Mouse (Mus musculus) adipocyte (in vitro differentiated cells): ENCODE measurements around the gene Tfam.

ENCODE experiments used
- DNase-seq: peaks from one replicate; pipeline ENCODE4 v3.0.0-alpha.2; 2016; ENCODE audit warnings: low spot score

Gene Tfam

DNA sequence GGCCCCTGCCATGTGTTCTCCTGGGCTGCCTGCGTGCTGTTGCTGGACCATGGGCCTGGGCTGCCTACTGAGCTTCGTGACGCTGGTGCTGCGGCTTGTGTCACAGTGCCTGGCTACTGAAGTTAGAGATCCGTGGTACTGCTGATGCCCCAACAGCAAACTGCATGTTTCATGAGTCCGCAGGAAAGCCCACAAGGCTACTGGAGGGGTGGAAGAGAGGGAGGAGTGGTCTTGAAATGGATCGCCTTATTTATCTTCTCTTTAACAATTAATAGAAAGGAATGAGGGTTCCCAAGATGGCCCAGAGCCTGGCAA lies at the start of gene Tfam:
Gene Tfam, minus strand, starts transcription at position 41 of the 315 bp plus-strand sequence.
- DNase-seq: no peak

DNA sequence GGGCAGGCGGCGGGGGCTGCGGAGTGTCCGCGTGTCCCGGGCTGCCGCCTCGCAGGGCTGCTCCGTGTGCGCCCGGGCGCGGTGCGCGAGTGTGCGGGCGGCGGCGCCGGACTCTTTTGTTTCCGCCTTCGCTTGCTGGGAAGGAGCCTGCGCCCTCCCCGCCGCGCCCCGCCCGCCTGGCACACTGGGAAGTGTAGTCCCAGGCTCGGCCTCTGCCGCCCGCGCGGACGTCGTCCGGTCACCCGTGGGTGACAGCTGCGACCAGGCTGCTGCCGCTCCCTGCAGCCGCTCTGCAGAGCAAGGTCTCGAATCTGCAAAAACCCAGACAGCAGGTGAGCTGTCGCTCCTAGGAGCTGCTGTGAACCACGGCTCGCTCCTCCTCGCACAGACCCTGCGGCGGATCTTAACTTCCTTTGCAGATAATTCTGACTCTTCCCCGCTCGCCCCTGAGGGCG lies 47.1 kb upstream of the Tfam start, which contains the start of gene Ube2d1:
Gene Ube2d1, minus strand, starts transcription at position 137 of the 455 bp plus-strand sequence.
- DNase-seq: peak; percentile 66

DNA sequence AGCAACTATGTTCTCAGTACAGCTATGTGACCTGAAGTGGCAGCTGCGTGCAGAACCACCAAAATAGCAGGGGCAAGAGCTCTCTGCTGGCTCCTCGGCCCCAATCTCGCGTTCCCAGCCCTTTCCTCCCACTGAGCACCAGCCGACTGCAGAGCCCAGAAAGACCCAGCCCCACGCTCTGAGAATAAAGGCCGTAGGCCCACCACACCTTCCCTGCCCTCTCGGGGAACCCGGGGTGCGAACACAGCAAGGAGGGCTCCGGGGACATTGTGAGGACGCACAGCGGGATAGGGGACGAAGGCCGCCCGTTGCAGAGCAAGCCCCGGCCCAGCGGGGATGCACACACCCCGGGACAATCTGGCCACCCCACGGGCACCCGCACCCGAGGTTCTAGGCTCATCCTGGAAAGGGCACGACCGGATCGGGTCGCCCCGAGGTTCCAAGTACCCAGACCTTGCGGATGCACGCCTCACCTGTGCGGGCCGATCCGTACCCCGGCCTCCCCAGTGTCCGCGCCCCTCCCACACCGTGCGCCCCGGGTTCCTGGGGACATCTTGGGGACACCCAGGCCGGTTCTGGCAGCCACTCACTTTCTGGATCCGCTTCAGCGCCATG lies 46.5 kb upstream of the Tfam start:
- no peak for DNase-seq

DNA sequence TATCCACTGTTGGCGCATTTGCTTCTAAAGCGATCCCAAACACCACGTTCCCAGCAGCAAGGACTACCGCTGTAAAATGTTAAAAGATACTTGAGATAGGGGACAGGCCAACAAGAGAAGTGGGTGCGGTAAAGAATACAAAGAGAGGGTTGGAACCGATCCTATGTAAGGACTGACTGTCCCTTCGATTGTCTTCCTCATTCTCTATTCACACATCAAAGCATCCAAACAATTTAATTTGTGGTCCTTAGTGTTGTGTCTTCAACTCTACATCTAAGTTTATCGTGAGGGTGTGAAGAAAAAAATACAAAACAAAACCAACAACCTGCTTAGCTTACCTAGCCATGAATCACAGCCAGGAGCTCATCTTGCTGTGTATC lies 46.0 kb upstream of the Tfam start:
- DNase-seq: no peak

DNA sequence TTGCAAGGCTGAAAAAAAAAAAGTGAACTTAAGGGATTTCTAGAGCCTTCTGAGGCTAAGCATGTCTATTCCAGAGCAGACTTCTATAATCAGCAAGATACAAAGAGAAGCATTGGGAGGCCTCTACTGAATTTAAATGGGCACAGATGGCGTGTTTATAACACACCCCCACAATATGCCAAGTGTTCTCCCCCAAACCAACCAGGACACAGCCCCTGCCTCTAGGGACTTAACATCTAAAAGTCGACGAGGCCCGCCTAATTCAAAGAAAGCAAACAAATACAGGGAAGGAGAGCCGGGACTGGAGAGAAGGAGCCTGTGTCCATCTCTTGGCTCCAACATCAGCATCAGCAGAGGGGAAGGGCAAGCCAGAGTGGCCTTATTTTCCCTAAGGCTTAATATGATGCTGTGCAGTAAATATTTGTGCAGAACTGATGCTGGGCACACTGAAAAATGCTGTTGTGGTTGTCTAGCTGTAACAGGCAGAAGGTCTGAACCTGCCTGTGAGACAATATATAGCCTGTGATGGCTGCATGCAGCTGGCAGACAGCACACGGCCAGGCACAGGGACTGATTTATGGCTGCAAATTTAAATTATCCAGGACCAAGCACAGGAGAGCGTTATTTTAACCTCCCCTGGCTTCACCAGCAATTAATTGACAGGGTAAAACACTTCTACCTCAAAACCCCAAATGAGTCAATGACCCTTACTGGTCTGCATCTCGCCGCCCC lies 35.1 kb upstream of the Tfam start:
- no peak for DNase-seq

DNA sequence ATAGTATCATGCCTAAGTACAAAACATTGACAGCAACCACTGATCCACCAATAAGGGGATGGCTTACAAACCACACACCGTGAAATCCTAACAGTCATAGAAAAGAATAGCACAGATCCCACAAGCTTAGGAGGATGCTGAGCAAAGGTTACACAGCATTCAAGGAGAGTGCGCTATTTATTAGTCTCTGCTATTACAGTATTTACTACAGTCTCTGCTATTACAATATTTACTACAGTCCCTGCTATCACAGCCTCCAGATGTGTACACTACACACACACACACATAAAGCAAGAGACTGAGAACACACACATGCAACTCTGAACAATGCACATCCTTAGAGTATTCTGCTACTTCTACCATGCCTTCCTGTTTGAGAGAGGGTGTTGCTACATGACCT lies 29.9 kb upstream of the Tfam start:
- no peak for DNase-seq

DNA sequence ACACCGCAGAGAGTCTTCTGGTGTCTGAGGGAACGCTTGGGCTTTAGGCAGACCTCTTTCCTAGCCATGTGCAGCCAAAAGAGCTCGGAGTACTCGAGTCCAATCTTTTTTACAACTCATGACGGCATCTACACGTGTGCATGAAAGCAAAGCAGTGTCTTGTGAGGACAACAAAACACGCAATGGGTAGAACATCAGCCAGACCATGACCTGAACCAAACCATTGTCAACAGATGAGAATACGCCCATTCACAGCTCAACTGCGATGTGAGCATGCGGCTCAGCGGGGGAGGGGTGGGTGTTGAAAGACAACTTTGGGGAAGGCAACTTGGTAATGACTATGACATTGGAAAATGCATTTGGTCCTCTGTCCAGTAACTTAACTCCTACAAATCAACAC lies 29.4 kb upstream of the Tfam start:
- DNase-seq: no peak

DNA sequence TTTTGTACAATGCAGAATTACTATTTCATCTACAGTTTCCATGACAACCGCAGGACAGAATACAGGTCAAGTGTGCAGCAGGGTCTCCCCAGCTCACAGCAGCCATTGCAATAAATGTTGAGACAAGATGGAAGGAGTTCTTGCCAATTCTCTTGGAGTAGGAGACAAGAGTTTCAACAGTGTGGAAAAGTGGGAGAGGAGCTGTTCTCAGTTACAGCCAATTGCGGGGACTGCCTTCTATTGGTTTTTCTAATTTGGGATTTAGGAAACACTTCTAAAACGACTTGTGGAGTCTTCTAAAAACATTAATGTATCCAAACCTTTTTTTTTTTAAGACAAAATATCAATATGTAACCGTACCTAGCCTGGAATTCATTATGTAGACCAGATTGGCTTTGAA lies 27.0 kb upstream of the Tfam start:
- no peak for DNase-seq

DNA sequence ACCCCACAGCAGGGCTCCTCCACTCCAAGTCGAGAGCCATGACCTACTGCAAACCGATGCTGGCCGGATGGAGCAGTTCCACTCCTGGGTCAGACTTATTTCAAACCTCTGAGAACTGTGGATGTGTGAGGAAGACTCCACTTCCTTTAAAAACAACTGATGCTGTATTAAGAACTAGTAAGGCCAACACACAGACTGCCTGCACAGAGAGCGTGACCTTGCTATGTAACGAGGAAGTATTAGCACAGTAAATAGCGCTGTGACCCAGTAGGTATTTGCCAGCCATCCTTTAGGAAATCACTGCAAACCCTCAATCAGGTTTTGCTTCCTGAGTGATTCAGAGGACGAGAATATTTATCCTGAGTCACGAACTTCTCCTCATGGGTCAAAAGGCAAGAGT lies 23.6 kb upstream of the Tfam start:
- DNase-seq: no peak

DNA sequence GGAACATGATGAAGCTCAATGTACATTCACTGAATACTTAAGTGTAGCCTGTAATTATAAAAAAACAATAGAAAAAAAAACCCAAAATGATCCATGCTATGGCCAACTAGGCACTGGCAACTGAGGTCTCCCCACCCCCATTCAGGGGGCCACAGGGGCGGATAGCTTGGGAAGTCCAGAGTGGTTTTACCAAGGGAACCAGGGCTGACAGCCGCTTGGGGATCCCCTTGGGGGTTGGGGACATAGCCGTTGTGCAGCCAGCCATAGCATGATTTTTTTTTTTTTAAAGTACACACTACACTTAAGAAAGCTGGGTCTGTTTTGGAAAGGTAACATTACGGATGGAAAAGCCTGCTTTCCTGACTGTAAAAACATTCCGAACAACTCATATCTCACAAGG lies 20.9 kb upstream of the Tfam start:
- DNase-seq: no peak

DNA sequence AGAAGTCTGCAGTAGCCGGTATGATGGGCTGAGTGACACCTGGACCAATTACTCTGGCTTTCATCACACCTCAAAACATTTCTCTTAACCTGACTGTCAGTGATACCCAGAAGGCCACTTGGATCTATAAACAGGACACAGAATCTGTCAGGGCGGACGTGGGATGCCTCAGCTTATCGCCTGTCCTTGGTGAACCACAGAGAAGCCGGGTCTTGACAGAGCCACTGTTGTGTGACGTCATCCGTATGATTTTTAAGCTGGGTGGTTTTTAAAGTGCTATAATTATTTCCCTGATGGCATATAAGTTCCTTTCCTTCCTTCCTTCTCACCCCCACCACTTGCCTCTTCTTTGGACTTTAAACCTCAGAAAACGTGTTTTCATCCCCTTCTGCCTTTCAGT lies 20.4 kb upstream of the Tfam start:
- DNase-seq: no peak

DNA sequence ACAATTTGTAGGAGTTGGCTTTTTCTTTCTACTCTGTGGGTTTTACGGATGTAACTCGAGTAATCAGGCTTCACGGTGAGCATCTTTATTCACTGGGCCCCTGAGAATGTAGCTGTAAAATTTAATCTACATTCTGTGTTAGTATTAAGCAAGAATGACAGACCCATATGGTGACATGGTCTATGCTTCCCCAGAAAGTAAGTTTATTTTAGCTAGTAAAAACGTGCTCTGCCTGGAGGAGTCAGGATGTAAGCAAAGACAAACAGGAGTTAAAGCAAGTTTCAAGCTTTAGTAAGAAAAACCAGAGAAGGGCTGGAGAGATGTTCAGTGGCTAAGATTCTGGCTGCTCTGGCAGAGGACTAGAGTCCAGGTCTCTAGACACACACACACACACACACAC lies 15.1 kb upstream of the Tfam start:
- no peak for DNase-seq

DNA sequence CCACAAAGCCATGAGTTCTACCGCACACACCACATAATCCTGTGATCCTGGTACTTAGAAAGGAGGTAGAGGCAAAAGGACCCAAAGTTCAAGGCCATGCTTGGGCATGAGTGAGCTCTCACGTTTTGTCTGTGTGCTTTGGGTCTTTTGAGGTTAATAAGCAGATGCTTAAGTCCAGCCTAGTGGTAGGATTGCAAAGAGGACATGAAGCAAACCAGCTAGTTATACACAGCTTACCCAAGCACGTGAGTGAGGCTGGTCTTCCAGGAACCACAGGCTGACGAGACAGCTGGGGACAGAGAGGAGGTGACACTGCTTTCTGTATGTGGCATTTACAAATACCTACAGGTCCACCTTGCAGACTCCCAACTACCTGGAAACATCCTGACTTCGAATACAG lies 14.3 kb upstream of the Tfam start:
- DNase-seq: no peak

DNA sequence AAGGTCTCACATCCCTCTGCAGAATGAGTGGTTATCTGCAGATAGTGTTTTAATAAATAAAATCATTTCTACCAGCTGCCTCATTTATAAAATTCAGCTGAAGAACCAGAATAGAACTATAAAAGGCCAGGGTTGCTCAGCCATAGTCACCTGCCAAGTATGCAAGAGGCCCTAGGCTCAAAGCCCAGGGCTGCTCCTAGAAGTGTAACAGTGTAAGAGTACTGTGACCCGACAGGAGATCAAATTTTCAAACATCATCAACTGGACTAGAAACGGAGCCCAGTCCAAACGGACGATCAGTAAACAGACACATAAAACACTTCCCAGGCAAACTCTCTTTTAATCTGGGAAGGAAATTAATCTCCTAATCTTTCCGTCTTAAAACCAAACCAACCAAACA lies 13.8 kb upstream of the Tfam start:
- peak; percentile 64 for DNase-seq

DNA sequence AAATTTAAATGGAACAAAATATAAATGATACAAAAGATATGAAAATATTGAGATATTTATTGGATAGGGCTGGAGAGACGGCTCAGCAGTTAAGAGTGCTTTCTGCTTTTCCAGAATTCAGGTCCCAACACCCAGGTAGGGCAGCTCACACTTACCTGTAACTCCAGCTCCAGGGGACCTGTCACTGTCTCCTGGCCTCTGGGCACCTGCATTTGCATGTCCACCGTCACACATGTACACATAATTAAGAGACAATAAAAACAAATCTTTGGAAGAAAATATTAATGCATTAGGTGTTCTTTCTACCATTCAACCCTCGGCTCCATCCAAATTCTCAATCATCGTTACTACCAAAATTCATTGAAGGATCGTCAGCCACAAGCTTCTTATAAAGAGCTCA lies 13.2 kb upstream of the Tfam start:
- DNase-seq: no peak

DNA sequence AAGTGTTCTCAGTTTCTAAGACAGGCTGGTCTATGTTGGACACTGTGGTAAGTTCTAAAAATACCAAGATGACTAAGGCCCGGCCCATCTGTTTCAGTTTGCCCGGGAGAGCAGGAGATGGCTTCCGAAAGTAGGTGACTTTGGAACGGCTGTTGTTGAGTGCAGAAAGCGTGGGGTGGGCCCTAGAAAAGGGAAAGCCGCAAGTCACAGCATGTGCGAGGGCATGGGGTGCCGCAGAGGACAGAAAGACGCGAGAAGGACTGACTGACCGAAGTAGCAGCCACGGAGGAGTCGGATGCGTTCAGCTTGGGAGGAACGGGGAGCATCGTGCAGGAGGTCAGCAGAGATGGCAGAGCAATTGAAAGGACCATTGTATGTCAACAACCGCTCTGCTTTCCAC lies 12.4 kb upstream of the Tfam start:
- no peak for DNase-seq

DNA sequence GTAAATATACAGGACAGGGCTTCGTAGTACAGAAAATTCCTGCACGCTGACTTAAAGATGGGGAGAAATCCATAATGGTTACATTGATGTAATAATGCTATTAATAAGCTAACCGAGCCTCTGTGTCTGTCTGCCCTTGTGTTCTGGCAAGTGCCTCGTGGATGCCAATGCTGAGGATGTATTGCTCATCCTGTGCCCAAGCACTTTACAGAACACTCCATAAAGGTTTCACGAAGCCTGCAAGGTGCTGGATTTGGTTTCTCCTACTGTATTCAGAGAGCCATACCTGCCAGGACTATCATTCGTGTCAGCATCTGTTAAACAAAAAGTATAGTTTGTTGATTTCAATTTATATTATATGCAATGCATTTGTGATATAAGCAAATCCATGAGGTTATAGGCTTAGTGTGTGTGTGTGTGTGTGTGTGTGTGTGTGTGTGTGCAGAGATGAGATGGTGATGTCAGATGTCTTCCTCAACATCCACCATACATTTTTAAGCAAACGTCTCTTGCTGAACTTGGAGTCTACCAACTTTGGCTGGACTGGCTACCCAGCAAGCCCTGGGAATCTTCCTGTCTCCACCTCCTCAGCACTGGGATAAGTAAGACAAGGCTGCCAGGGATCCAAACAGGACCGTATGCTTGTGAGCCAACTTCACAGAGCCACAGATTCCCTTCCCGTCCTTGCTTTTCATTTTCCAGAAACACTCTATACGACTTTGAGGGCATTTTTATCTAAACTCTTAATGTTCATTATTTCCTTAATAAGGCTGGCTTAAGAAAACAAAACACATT lies 11.2 kb upstream of the Tfam start:
- no peak for DNase-seq

DNA sequence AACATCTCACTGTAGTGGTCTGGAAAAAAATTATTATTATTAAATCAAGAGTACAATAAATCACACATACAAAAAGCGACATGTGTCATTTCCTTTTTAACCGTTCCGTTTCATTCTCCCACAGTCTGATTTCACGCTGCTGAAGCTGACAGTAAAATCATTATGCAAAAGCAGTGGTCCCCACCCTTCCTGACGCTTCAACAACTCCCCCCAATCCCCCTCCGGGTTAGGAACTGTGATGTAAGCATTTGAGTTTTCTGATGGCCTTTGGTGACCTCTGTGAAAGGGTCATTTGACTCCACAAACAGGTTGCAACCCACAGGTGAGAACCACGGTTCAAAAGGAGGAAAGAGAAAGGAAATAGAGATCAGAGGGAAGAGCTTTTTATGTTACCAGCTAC lies 8.9 kb upstream of the Tfam start:
- no peak for DNase-seq

DNA sequence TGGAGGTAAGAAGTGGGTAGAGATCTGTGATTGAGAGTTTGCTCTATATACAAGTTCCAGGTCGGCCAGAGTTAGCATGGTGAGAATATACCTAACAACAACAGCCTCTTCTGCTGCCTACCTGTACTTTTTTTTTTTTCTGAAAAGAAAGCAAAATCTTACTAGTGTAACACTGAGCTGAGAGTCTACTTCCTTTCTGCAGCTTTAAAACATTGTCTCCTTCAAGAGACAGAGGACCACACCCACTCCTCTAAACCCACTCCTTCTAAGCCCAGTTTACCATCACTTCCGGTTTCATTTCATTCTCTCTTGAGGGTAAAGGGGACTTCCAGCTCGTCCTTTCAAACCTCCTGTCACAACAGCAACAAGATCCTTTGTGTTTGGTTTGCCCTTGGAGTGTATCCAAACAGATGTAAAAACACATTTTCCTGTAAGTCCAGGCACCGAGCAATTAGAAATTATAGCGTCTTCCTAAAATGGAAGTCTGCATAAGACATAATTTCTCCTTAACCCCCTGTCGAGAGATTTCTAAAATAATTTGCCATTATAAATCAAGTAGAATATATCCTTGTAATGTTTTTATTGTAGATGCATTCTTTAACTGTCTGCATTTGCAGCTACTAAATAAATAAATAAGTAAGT lies 1.5 kb upstream of the Tfam start:
- peak; percentile 34 for DNase-seq

DNA sequence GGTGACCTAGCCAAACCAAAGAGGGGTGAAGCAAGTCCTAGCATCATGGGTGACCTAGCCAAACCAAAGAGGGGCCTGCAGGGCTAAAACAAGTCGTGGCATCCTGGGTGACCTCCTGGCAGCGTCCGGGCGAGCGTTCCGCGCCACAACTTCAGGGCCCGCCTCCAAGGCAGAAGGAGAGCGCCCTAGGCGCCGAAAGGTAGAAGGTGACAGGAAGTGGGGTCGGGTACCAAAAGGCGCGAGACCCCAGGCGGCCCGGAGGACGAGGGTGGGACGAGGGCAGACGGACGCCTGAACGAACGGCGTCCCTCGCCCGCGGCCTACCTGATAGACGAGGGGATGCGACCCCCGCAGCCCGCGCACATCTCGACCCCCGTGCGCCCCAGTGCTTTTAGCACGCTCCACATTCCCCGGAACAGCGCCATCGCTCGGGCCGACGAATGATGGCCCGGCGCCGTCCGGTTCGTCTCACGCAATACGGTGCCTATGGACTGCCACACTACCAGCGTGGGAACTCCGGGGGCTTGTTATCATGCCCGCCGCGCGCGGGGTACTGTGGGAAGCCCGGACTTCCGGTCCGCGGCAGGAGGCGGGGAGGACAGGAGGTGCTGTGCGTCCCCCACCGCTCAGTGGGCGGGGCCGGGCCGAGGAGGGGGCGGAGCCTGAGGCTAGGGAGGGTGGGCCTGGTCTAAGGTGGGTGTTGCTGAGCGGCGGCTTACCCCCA lies 402 bp downstream of the Tfam start:
- DNase-seq: peak; percentile 87

DNA sequence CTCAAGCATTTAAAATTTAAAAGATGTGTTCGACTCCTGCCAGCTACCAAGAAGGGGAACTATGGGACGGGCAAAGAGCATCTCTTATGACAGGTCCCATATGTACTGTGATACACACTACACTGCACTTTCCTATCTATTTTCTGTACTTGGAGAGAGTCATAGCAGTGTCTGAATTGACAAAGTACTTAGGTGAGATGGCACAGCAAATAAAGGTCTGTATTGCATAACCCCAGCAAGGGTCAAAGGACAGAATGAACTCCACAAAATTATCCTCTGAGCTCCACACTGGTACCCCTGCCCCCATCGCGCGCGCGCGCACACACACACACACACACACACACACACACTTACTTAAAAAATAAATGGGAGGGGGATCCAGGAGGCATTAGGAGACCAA lies 4.0 kb downstream of the Tfam start:
- no peak for DNase-seq

DNA sequence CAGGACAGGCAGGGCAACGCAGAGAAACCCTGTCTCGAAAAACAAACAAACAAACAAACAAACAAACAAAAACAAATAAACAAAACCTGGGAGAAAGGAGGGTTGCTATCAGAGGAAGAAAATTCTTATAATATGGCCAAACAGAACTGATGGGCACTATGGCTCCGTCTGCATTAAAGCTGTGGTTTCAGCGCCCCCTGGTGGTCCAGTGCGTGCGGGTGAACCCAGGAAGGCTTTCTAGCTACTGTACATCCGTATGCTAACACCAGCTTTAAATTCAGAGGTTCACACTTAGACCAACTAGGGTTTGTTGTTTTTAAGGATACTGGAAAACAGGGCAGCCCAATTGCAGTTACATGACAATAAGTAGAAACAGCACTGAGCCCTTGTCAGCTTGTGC lies 12.2 kb downstream of the Tfam start:
- DNase-seq: peak; percentile 76
